Mouse (Mus musculus) lung, postnatal 0 days (tissue): Measurements from ENCODE around the gene Sept11. TPM values are rescaled to one million over a fixed set of nuclear protein-coding genes. Genes with fewer than 3 reads are reported as not detected.
A peak's percentile ranks its signal among the peaks of the same experiment; 100 is the strongest.

Source experiments
- ATAC-seq: fragments of 200-750 bp; cut with Nextera tagmentation; 2 replicates; pipeline ENCODE4 v1.8.0; 2017; ENCODE audit warnings: moderate library complexity
- DNase-seq: peaks from one replicate; pipeline ENCODE4 v3.0.0-alpha.2; 2016; ENCODE audit warnings: low spot score
- H3K27ac ChIP-seq: fragments of 300-500 bp; sonication (generic); 2 replicates; pipeline ENCODE4 v1.5.1; 2014; ENCODE audit warnings: antibody characterized with exemption, mild to moderate bottlenecking, low read length, mixed read lengths
- H3K27me3 ChIP-seq: fragments of 300-500 bp; sonication (generic); replicated peaks from 2 replicates; pipeline ENCODE4 v1.6.1; 2014; ENCODE audit warnings: low read length, mixed read lengths; ENCODE audit not compliant: insufficient read depth
- H3K36me3 ChIP-seq: fragments of 300-500 bp; sonication (generic); 2 replicates; pipeline ENCODE4 v1.6.1; 2014; ENCODE audit warnings: low read length, mixed read lengths; ENCODE audit not compliant: insufficient read depth
- H3K4me1 ChIP-seq: fragments of 300-500 bp; sonication (generic); 2 replicates; pipeline ENCODE4 v1.6.1; 2014; ENCODE audit warnings: antibody characterized with exemption, low read depth, low read length, mixed read lengths; ENCODE audit not compliant: insufficient read depth
- H3K4me2 ChIP-seq: fragments of 300-500 bp; sonication (generic); replicated peaks from 2 replicates; pipeline ENCODE4 v1.6.1; 2014; ENCODE audit warnings: low read depth, mild to moderate bottlenecking, low read length, moderate library complexity, mixed read lengths
- H3K4me3 ChIP-seq: fragments of 300-500 bp; sonication (generic); 2 replicates; pipeline ENCODE4 v1.5.1; 2014; ENCODE audit warnings: low read depth, low read length
- H3K9ac ChIP-seq: fragments of 300-500 bp; sonication (generic); replicated peaks from 2 replicates; pipeline ENCODE4 v1.6.1; 2014; ENCODE audit warnings: low read depth, mild to moderate bottlenecking
- H3K9me3 ChIP-seq: fragments of 300-500 bp; sonication (generic); 2 replicates; pipeline ENCODE4 v1.6.1; 2016; ENCODE audit warnings: low read length, mixed read lengths
- CTCF ChIP-seq: IDR thresholded peaks from 2 replicates; pipeline ENCODE4 v1.5.1; 2016; ENCODE audit warnings: antibody characterized with exemption, mild to moderate bottlenecking
- EP300 ChIP-seq: IDR thresholded peaks from 2 replicates; pipeline ENCODE4 v1.6.1; 2016; ENCODE audit warnings: antibody characterized with exemption, mild to moderate bottlenecking, control low read depth
- WGBS: fragments of 180-500 bp; shearing (Covaris S2); extraction: QIAGEN DNeasy Blood & Tissue Kit; methylation state at CpG from one replicate; pipeline ENCODE4 v1.1.7; 2014; 5-methylcytosine and 5-hydroxymethylcytosine counted together
- polyA plus RNA-seq: library from polyadenylated mRNA; unstranded; fragments of >200 nt; fragmentation: Nextera tagmentation; extraction: Ambion mirVana; gene quantifications from 2 replicates; pipeline ENCODE4 v1.2.1, GENCODE M21; 2015

Sept11 gene
- polyA plus RNA-seq = 49.1 and 58.6 TPM in 2 replicates

GRCm38 (mm10) chr5:93092857-93093622 is at the start of gene Sept11:
Gene Sept11, plus strand, starts transcription at chr5:93093437.
- Histone ChIP-seq H3K36me3 (no peaks in the 10 kb centered on the region), H3K9me3 (no peaks in the 10 kb centered on the region), H3K4me1 (peaks cover 5% of the 10 kb centered on the region; the same call in 1 of the 2 replicates), H3K27ac (peak within 1 kb of the TSS; percentile 88), H3K9ac (peak within 1 kb of the TSS; percentile 78), H3K4me3 (peak within 1 kb of the TSS; percentile 86), H3K27me3 (no peaks in the 10 kb centered on the region), H3K4me2 (peak within 1 kb of the TSS; percentile 92)
- DNase-seq (peak; percentile 96), ATAC-seq (peak; percentile 92)
- WGBS = under 1% methylated on average over 60 of the region's 63 CpGs
- TF ChIP-seq CTCF (no peak; the same call in 1 of the 2 replicates), EP300 (no peak)

GRCm38 (mm10) chr5:93043688-93044583 is 49.3 kb upstream of the Sept11 start:
- Histone ChIP-seq H3K36me3 (no peaks in the 10 kb centered on the region), H3K9ac (peak overlapping the region; percentile 35), H3K4me1 (0 out of 2 replicates have a peak, but pooled peaks cover 4% of the 10 kb centered on the region), H3K27me3 (peaks cover 14% of the 10 kb centered on the region; the same call in 1 of the 2 replicates), H3K27ac (peak overlapping the region; percentile 71; the same call in 1 of the 2 replicates), H3K9me3 (no peaks in the 10 kb centered on the region), H3K4me2 (peak overlapping the region; percentile 69), H3K4me3 (peak overlapping the region; percentile 48)
- DNase-seq = no peak
- TF ChIP-seq EP300 = no peak
- no peak for TF ChIP-seq CTCF
- 4% methylated on average over 56 of the region's 69 CpGs for WGBS
- peak; percentile 15 for ATAC-seq

GRCm38 (mm10) chr5:93044584-93045370 is 48.5 kb upstream of the Sept11 start, which contains the start of gene Sowahb:
Gene Sowahb, minus strand, starts transcription at chr5:93045022.
- peaks cover 14% of the 10 kb centered on the region; the same call in 1 of the 2 replicates for H3K27me3 ChIP-seq

GRCm38 (mm10) chr5:93045371-93045714 is 47.9 kb upstream of the Sept11 start:
- Histone ChIP-seq H3K9me3 (no peaks in the 10 kb centered on the region), H3K36me3 (no peaks in the 10 kb centered on the region), H3K4me1 (0 out of 2 replicates have a peak, but pooled peaks cover 4% of the 10 kb centered on the region), H3K9ac (peak overlapping the region; percentile 27; the same call in 1 of the 2 replicates), H3K4me2 (peak overlapping the region; percentile 69), H3K4me3 (peak overlapping the region; percentile 48), H3K27ac (peak overlapping the region; percentile 71; the same call in 1 of the 2 replicates), H3K27me3 (peaks cover 14% of the 10 kb centered on the region; the same call in 1 of the 2 replicates)
- DNase-seq (no peak), ATAC-seq (no peak)
- TF ChIP-seq EP300 (no peak), CTCF (no peak)
- WGBS = 2% methylated on average over 18 of the region's 19 CpGs

More at GRCm38 (mm10) chr5:93044584-93045370, 48.5 kb upstream of the Sept11 start, which contains the start of gene Sowahb:
- peak; percentile 90 for DNase-seq
- no peaks in the 10 kb centered on the region for H3K9me3 ChIP-seq
- TF ChIP-seq EP300 (no peak), CTCF (no peak)
- H3K4me3 ChIP-seq = peak within 1 kb of the TSS; percentile 48
- WGBS = 4% methylated on average over 61 of the region's 68 CpGs
- H3K27ac ChIP-seq = peak within 1 kb of the TSS; percentile 71
- no peaks in the 10 kb centered on the region for H3K36me3 ChIP-seq
- H3K4me1 ChIP-seq = 0 out of 2 replicates have a peak, but pooled peaks cover 4% of the 10 kb centered on the region
- ATAC-seq = peak; percentile 96
- peak within 1 kb of the TSS; percentile 35 for H3K9ac ChIP-seq
- H3K4me2 ChIP-seq = peak within 1 kb of the TSS; percentile 69

- H3K27me3 ChIP-seq = peaks cover 14% of the 10 kb centered on the region; the same call in 1 of the 2 replicates
- no peaks in the 10 kb centered on the region for H3K9me3 ChIP-seq
- WGBS = 46% methylated on average over 5 of the region's 5 CpGs
- H3K27ac ChIP-seq = no peak overlapping the region
- no peak overlapping the region for H3K4me3 ChIP-seq
- H3K4me2 ChIP-seq = no peak overlapping the region
- ATAC-seq (no peak), DNase-seq (no peak)
- 0 out of 2 replicates have a peak, but pooled peaks cover 2% of the 10 kb centered on the region for H3K4me1 ChIP-seq
- H3K9ac ChIP-seq = no peak overlapping the region
- TF ChIP-seq EP300 (no peak), CTCF (no peak)
- no peaks in the 10 kb centered on the region for H3K36me3 ChIP-seq
Observed at GRCm38 (mm10) chr5:93046306-93046845, 46.9 kb upstream of the Sept11 start.
